Mouse (Mus musculus): ENCODE results near the gene Gm19684. TPM values are rescaled to one million over a fixed set of nuclear protein-coding genes. Genes with fewer than 3 reads are reported as not detected.
A peak's percentile ranks its signal among the peaks of the same experiment; 100 is the strongest.
"Not testable (repeated sequence)": the region's sequence is repeated elsewhere in the genome, so short reads cannot be mapped to it uniquely, and the experiment has no call there.

Gm19684 gene
- polyA plus RNA-seq, 1 experiment from 2014 or later = not detected

DNA sequence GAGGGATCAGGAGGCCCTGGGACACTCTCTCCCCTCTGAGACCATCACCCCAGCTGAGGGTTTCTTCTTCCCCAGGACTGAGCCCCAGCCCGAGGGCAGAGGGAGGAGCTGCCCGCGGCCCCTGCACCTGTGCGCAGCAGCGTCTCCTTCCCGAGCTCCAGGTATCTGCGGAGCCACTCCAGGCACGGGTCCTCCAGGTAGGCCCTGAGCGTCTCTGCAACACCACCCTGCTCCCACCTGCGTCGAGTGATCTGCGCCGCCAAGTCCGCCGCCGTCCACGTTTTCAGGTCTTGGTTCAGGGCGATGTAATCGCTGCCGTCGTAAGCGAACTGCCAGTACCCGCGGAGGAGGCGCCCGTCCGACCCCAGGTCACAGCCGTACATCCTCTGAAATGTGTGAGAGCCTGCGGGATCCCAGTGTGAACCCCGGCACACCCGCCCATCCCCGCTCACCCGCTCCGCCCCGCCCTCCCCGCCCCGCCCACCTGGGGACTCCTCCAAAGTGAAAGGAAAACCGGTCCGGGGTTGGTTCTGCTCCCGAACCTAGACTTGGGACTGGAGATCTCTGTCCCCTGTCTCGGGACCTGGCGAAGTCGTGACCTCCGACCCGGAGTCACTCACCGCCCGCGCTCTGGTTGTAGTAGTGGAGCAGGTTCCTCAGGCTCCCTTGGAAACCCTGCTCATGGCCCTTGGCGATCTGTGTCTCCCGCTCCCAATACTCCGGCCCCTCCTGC lies 46.0 kb downstream of the Gm19684 start:
- H3K9ac ChIP-seq = no peak overlapping the region
- no peaks in the 10 kb centered on the region for H3K9me3 ChIP-seq (replicated peaks)
- peak overlapping the region; percentile 42 for H3K4me2 ChIP-seq
- 0% methylated on average over 42 of the region's 51 CpGs for WGBS
- H3K4me3 ChIP-seq = peak overlapping the region; percentile 26
- H3K4me1 ChIP-seq = no peaks in the 10 kb centered on the region
- no peak for ATAC-seq
- H3K36me3 ChIP-seq (ENCODE audit: poor library complexity, severe bottlenecking) = no peaks in the 10 kb centered on the region
- H3K27me3 ChIP-seq = peaks cover 84% of the 10 kb centered on the region
- no peak overlapping the region for H3K27ac ChIP-seq

DNA sequence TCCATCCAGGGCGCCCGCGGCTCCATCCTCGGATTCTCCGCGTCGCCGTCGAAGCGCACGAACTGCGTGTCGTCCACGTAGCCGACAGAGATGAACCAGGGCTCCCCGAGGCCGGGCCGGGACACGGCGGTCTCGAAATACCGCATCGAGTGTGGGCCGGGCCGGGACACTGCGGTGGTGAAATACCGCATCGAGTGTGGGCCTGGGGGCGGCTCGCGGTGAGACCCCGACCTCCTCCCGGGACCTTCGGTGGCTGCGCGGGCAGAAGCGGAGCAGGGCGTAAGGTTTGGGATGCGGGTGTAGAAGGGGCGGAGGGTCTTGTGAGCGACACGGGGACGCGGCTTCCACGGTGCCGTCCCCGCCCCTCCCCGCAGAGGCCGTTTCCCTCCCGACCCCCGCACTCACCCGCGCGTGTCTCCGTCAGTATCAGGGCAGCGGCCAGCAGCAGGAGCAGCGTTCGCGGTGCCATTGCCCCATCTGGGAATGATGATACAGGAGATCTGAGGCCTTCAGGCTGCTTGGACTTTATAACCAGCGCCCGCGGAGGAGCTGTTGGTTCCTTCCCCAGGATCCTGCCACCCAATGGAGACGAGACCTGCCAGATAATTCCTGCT lies 46.7 kb downstream of the Gm19684 start, which contains the start of gene Gm8909:
TSS of gene Gm8909 (minus strand) at position 499 of the 614 bp plus-strand sequence.
- H3K27me3 ChIP-seq = peaks cover 77% of the 10 kb centered on the region
- peak within 1 kb of the TSS; percentile 42 for H3K4me2 ChIP-seq
- no peaks in the 10 kb centered on the region for H3K36me3 ChIP-seq (ENCODE audit: poor library complexity, severe bottlenecking)
- no peaks in the 10 kb centered on the region for H3K9me3 ChIP-seq (replicated peaks)
- H3K4me1 ChIP-seq = no peaks in the 10 kb centered on the region
- ATAC-seq = no peak
- peak within 1 kb of the TSS; percentile 26 for H3K4me3 ChIP-seq
- WGBS = 1% methylated on average over 62 of the region's 63 CpGs
- no peak within 1 kb of the TSS for H3K9ac ChIP-seq
- no peak within 1 kb of the TSS for H3K27ac ChIP-seq

DNA sequence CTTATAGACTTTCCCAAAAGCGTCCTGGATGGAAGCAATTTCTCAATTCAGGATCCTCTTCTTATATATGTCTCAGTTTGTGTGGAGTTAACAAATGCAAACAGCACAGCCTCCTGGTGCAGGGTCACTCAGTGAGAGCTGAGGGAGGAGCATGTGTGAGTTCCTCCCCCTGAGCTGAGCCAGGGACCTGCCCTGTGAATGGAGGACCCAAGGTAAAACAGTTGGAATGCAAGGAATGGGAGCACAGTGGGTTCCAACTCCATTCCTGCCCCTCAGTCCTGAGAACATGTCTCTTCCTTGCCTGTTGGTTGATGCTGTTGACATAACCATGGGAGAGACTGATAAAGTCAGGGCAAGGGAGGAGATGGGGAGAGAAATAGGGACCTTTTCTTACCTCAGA lies 47.6 kb downstream of the Gm19684 start:
- H3K9ac ChIP-seq; H3K9me3 ChIP-seq (replicated peaks); H3K36me3 ChIP-seq (ENCODE audit: poor library complexity, severe bottlenecking); H3K4me1 ChIP-seq; H3K27ac ChIP-seq; H3K4me3 ChIP-seq; ATAC-seq; H3K4me2 ChIP-seq: not testable (repeated sequence)
- WGBS = 50% methylated on average over 1 of the region's 1 CpGs
- H3K27me3 ChIP-seq = peaks cover 68% of the 10 kb centered on the region

DNA sequence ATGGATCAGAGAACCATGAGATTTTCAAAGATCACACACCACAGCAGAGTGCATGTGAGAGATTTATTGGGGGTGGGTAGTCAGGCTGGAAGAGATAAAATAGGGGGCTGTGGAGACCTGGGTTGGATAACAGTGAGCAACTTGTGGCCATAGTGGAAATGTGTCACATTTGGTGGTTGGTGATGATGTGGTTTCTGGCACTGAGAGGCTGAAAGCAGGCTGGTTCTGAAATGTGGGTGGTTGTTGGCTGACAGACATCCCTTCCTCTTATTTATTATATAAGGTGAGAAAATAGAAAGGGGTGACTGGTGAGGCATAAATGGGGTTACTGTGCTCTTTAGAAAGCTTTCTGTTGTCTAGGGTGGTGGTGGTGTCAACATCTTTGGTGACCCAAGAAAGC lies 48.3 kb downstream of the Gm19684 start:
- Histone ChIP-seq H3K27ac (no peak overlapping the region), H3K9ac (no peak overlapping the region), H3K4me2 (no peak overlapping the region), H3K4me3 (no peak overlapping the region), H3K27me3 (peaks cover 61% of the 10 kb centered on the region), H3K4me1 (no peaks in the 10 kb centered on the region), H3K36me3 (ENCODE audit: poor library complexity, severe bottlenecking) (no peaks in the 10 kb centered on the region), H3K9me3 (replicated peaks) (no peaks in the 10 kb centered on the region)
- no peak for ATAC-seq

GRCm38 (mm10) chr17:36170287-36170814 lies 48.9 kb downstream of the Gm19684 start:
- 46% methylated on average over 1 of the region's 1 CpGs for WGBS
- no peak for ATAC-seq
- H3K4me1 ChIP-seq = no peaks in the 10 kb centered on the region
- H3K4me2 ChIP-seq = no peak overlapping the region
- no peaks in the 10 kb centered on the region for H3K9me3 ChIP-seq (replicated peaks)
- H3K27ac ChIP-seq = no peak overlapping the region
- no peak overlapping the region for H3K9ac ChIP-seq
- peaks cover 55% of the 10 kb centered on the region for H3K27me3 ChIP-seq
- H3K36me3 ChIP-seq (ENCODE audit: poor library complexity, severe bottlenecking) = no peaks in the 10 kb centered on the region
- H3K4me3 ChIP-seq = no peak overlapping the region

DNA sequence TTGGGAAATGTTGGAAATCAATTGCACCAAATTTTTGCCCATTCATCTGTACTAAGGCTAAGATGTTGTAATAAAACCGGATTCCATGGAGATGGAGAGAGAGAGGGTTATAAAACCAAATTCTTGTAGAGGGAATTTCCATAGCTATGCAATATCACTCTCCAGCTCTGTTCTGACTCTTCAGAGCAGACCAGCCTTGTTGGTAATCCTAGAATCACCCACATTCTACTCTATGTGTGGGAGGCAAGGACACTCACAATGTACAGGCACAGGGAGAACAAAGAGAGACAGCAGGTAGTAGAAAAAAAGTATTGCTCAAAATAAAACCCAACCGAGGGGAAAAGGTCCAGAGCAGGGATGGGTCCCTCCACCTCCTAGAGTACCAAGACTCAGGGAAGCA lies 54.7 kb downstream of the Gm19684 start:
- WGBS = no CpG with 5 or more reads among the region's 2 CpGs
- H3K9ac ChIP-seq; H3K4me1 ChIP-seq; H3K36me3 ChIP-seq (ENCODE audit: poor library complexity, severe bottlenecking); H3K9me3 ChIP-seq (replicated peaks); H3K4me2 ChIP-seq; ATAC-seq; H3K4me3 ChIP-seq; H3K27ac ChIP-seq: not testable (repeated sequence)
- peaks cover 27% of the 10 kb centered on the region for H3K27me3 ChIP-seq

GRCm38 (mm10) chr17:36178938-36179337 lies 57.5 kb downstream of the Gm19684 start:
- not testable (repeated sequence) for H3K4me1 ChIP-seq; H3K27ac ChIP-seq; H3K36me3 ChIP-seq (ENCODE audit: poor library complexity, severe bottlenecking); H3K9me3 ChIP-seq (replicated peaks)
- Histone ChIP-seq H3K4me2 (peak overlapping the region; percentile 63), H3K4me3 (peak overlapping the region; percentile 35), H3K9ac (peak overlapping the region; percentile 56), H3K27me3 (peaks cover 36% of the 10 kb centered on the region)
- WGBS = 0% methylated on average over 40 of the region's 40 CpGs
- peak; percentile 27; the same call in 1 of the 2 replicates for ATAC-seq

Other genes with a start within 250 kb of the Gm19684 start
- 38.6 and 39.9 TPM in 2 replicates for gene Dhx16, start 241.9 kb upstream of the Gm19684 start, polyA plus RNA-seq (2015; fragmentation: Nextera tagmentation; extraction: Ambion mirVana)
- 31.6 and 36.6 TPM in 2 replicates for gene 2310061I04Rik, start 224.2 kb upstream of the Gm19684 start, polyA plus RNA-seq (2015; fragmentation: Nextera tagmentation; extraction: Ambion mirVana)
- 331 and 355 TPM in 2 replicates for gene Atat1, start 211.6 kb upstream of the Gm19684 start, polyA plus RNA-seq (2015; fragmentation: Nextera tagmentation; extraction: Ambion mirVana)
- gene Mrps18b, start 205.3 kb upstream of the Gm19684 start, polyA plus RNA-seq (2015; fragmentation: Nextera tagmentation; extraction: Ambion mirVana) = 57.1 and 62.2 TPM in 2 replicates
- gene Ppp1r10, start 205.2 kb upstream of the Gm19684 start, polyA plus RNA-seq (2015; fragmentation: Nextera tagmentation; extraction: Ambion mirVana) = 51.8 and 52.2 TPM in 2 replicates
- 108 and 120 TPM in 2 replicates for gene Abcf1, start 151.9 kb upstream of the Gm19684 start, polyA plus RNA-seq (2015; fragmentation: Nextera tagmentation; extraction: Ambion mirVana)
- 50.1 and 54.4 TPM in 2 replicates for gene Gnl1, start 141.8 kb upstream of the Gm19684 start, polyA plus RNA-seq (2015; fragmentation: Nextera tagmentation; extraction: Ambion mirVana)
- gene Prr3, start 141.4 kb upstream of the Gm19684 start, polyA plus RNA-seq (2015; fragmentation: Nextera tagmentation; extraction: Ambion mirVana) = 62.7 and 70.0 TPM in 2 replicates
- 6.3 and 6.5 TPM in 2 replicates for gene H2-T24, start 101.1 kb upstream of the Gm19684 start, polyA plus RNA-seq (2015; fragmentation: Nextera tagmentation; extraction: Ambion mirVana)
- gene H2-T23, start 88.8 kb upstream of the Gm19684 start, polyA plus RNA-seq (2015; fragmentation: Nextera tagmentation; extraction: Ambion mirVana) = 5.6 and 5.7 TPM in 2 replicates
- 4.0 TPM in 2 replicates for gene H2-T22, start 78.9 kb upstream of the Gm19684 start, polyA plus RNA-seq (2015; fragmentation: Nextera tagmentation; extraction: Ambion mirVana)
- not detected in 2 replicates for gene Gm6034, start 78.7 kb upstream of the Gm19684 start, polyA plus RNA-seq (2015; fragmentation: Nextera tagmentation; extraction: Ambion mirVana)
- gene Gm11127, start 63.3 kb upstream of the Gm19684 start, polyA plus RNA-seq (2015; fragmentation: Nextera tagmentation; extraction: Ambion mirVana) = not detected in 2 replicates
- gene Gm7030, start 7.7 kb downstream of the Gm19684 start, polyA plus RNA-seq (2015; fragmentation: Nextera tagmentation; extraction: Ambion mirVana) = not detected in 2 replicates
- gene Gm8909, start 46.9 kb downstream of the Gm19684 start, polyA plus RNA-seq (2015; fragmentation: Nextera tagmentation; extraction: Ambion mirVana) = not detected in 2 replicates
- not detected in 2 replicates for gene H2-T3, start 68.6 kb downstream of the Gm19684 start, polyA plus RNA-seq (2015; fragmentation: Nextera tagmentation; extraction: Ambion mirVana)
- gene Rpp21, start 136.4 kb downstream of the Gm19684 start, polyA plus RNA-seq (2015; fragmentation: Nextera tagmentation; extraction: Ambion mirVana) = 92.5 and 97.4 TPM in 2 replicates
- 24.5 and 25.8 TPM in 2 replicates for gene Trim39, start 150.6 kb downstream of the Gm19684 start, polyA plus RNA-seq (2015; fragmentation: Nextera tagmentation; extraction: Ambion mirVana)
- not detected in 2 replicates for gene H2-M10.2, start 164.8 kb downstream of the Gm19684 start, polyA plus RNA-seq (2015; fragmentation: Nextera tagmentation; extraction: Ambion mirVana)
- gene H2-M10.1, start 204.5 kb downstream of the Gm19684 start, polyA plus RNA-seq (2015; fragmentation: Nextera tagmentation; extraction: Ambion mirVana) = not detected in 2 replicates
- not detected in 2 replicates for gene H2-M10.3, start 246.7 kb downstream of the Gm19684 start, polyA plus RNA-seq (2015; fragmentation: Nextera tagmentation; extraction: Ambion mirVana)